Mouse (Mus musculus): Measurements from ENCODE around the gene Ttll13.

DNA sequence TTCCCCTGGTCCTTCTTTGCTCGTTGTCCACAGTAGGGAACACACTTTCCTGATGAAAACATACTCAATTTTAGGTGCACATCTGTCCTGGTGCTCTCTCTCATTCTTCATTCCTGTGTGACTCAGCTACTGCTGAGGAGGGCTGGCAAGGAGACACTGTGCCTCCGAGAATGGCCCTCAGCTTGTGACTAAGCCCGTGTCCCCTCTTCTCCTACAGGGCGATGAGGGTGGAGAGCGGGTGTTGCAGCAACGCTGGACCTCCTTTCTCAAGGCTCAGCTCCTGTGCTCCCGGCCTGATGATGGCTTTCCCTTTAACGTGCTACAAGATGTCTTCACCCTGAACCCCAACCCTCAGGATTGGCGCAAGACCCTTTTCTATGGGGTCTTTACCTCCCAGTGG, 27.5 kb upstream of the Ttll13 start:
- TF ChIP-seq POLR2A (IDR thresholded peaks at IDR 0.05; ENCODE audit: borderline replicate concordance, extremely low read depth, insufficient read depth, insufficient read length, poor library complexity, severe bottlenecking), result no peak
- no peak for TF ChIP-seq CTCF (IDR thresholded peaks at IDR 0.05; ENCODE audit: borderline replicate concordance, extremely low read depth, insufficient read depth, insufficient read length)

All from brain, embryonic 14.5 days (tissue).